8 mouse cellular contexts compared by ENCODE assay signal in the genomic region with DNA sequence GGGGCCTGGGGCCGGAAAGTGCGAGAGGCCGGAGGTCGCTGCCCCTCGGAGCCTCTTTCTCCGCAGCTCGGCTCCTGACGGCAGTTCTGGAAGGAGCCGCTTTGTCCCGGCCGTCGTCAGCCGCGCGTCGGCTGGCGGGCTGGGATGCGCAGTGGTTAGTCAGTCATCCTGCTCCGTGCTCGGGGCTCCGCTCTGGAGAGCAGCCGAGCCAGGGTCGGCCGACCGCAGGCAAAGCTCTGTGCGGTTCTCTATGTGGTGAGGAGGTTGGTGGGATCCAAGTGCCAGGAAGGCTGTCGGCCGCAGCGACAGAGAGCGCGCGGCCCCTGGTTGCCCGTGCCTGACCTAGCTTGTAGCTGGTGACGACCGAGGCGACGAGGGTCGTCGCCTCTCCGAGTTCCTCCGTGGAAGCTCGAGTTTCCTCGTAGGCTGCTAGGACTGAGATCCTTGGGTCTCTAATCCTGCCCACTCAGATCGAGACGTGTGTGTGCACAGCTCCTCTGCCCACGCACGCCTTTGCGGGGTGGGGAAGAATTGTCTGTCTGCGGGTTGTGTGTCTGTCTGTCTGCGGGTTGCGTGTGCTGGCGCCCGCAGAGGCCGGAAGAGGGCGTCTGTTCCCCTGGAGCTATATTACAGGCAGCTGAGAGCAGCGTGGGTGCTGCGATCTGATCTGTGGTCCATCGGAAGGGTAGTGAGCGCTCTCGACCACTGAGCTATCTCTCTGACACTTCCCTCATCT. TPM values are rescaled to one million over a fixed set of nuclear protein-coding genes. Genes with fewer than 3 reads are reported as not detected.
DNase-seq lines count a peak whose midpoint lies in the region; ATAC-seq and TF ChIP-seq lines count a peak whose summit lies in the region.

No protein-coding gene starts in this region.

- no peaks in the 10 kb centered on the region for H3K27me3 ChIP-seq in G1E (ENCODE audit: insufficient read depth, low read length)
- H3K27me3 ChIP-seq in heart, embryonic 14.5 days (ENCODE audit: control insufficient read depth, insufficient read depth, low read length) = no peaks in the 10 kb centered on the region

- H3K9me3 ChIP-seq in G1E (replicated peaks) = no peaks in the 10 kb centered on the region
- H3K9me3 ChIP-seq in heart, embryonic 14.5 days (ENCODE audit: control insufficient read depth, low read length) = no peaks in the 10 kb centered on the region

- peaks cover 31% of the 10 kb centered on the region for H3K4me1 ChIP-seq in G1E (ENCODE audit: insufficient read depth, low read depth, low read length)
- H3K4me1 ChIP-seq in heart, embryonic 14.5 days (ENCODE audit: control insufficient read depth in 2 of 2, insufficient read depth in 2 of 2, low read length in 2 of 2) = peaks cover 2 to 12% of the 10 kb centered on the region in 2 experiments; a peak in 3 of 4 replicates

- H3K4me3 ChIP-seq in G1E (ENCODE audit: low read depth, low read length) (peak overlapping the region; percentile 88), macrophage (ENCODE audit: inconsistent target) (peak overlapping the region; percentile 75)
- H3K4me3 ChIP-seq in heart, embryonic 14.5 days (ENCODE audit: control insufficient read depth in 1 of 2, insufficient read depth in 1 of 2, low read depth in 1 of 2, low read length in 2 of 2) = peak overlapping the region; percentile 92 to 97

- H3K79me2 ChIP-seq in macrophage (ENCODE audit: inconsistent target) = peaks cover 60% of the 10 kb centered on the region

- DNase-seq in CD4-positive, CD25-positive, alpha-beta regulatory T cell, adult 2 months (ENCODE audit: low read depth, low spot score) = peak; percentile 82
- peak; percentile 16 for DNase-seq in G1E (ENCODE audit: low spot score)
- peak; percentile 41 to 44 for DNase-seq in layer of hippocampus, postnatal 10 days (ENCODE audit: low spot score in 2 of 2)
- DNase-seq in right cerebral cortex, postnatal 4 days = peak; percentile 48
- no peak for DNase-seq in frontal cortex, postnatal 25 days (ENCODE audit: low spot score in 2 of 2)

- TF ChIP-seq CTCF in G1E (IDR thresholded peaks at IDR 0.05; ENCODE audit: low read depth, low read length) = no peak

- H3K36me3 ChIP-seq in G1E (replicated peaks) (peaks cover 11% of the 10 kb centered on the region), macrophage (ENCODE audit: inconsistent target) (no peaks in the 10 kb centered on the region)
- H3K36me3 ChIP-seq in heart, embryonic 14.5 days (ENCODE audit: control insufficient read depth, insufficient read depth, low read length) = no peaks in the 10 kb centered on the region

- H3K9ac ChIP-seq in heart, embryonic 14.5 days (ENCODE audit: low read length) = peak overlapping the region; percentile 90

- 2% methylated on average over 60 of the region's 60 CpGs for WGBS in heart, embryonic 14.5 days
- 3% methylated on average over 60 of the region's 60 CpGs for WGBS in macrophage (ENCODE audit: missing documents)

- peak overlapping the region; percentile 95 for H3K4me2 ChIP-seq in heart, embryonic 14.5 days (ENCODE audit: low read length)

- ATAC-seq in G1E (ENCODE audit: extremely low read depth, insufficient number of reproducible peaks, low FRiP score, poor library complexity, severe bottlenecking) = peak; percentile 36; the same call in 1 of the 2 replicates
- ATAC-seq in common myeloid progenitor, adult 5-6 weeks (replicated peaks; ENCODE audit: low read depth, poor library complexity, severe bottlenecking) = peak; percentile 57
- peak; percentile 52; the same call in 1 of the 2 replicates for ATAC-seq in heart, embryonic 14.5 days (ENCODE audit: insufficient number of reproducible peaks, insufficient read depth, low FRiP score, low read depth)

- peak overlapping the region; percentile 64 to 78 for H3K27ac ChIP-seq in heart, embryonic 14.5 days (replicated peaks in 1 of 2; ENCODE audit: control insufficient read depth in 1 of 2, insufficient read depth in 1 of 2, low read depth in 2 of 2, low read length in 2 of 2)
- peak overlapping the region; percentile 17; the same call in 1 of the 2 replicates for H3K27ac ChIP-seq in macrophage

RNA-seq across cellular contexts. Expression of gene Ramac, which starts 0.6 kb away (rescaled TPM):
- total RNA-seq in G1E (2014; fragmentation: Nextera tagmentation) = 41.5 and 47.5 TPM in 2 replicates
- 99.7 and 111 TPM in 2 replicates for total RNA-seq in G1E (2017)
- polyA plus RNA-seq in G1E (2012) = 19.8 and 29.4 TPM in 2 replicates
- 81.4 and 86.9 TPM in 2 replicates for total RNA-seq in common myeloid progenitor, adult 5-6 weeks (2017)
- polyA plus RNA-seq in heart, embryonic 14.5 days (2014; fragmentation: Nextera tagmentation; extraction: Ambion mirVana) = 75.8 and 86.9 TPM in 2 replicates
- 10 to 100 TPM; 52.3 to 58.1 TPM for total RNA-seq in layer of hippocampus, postnatal 10 days (2021)
- total RNA-seq in macrophage (2018; cell fraction: chromatin; rRNA removed) = 10 to 100 TPM in 15 of 26 experiments, 1 to 10 TPM in 11; 4.3 to 25.7 (median 10.7) TPM
- total RNA-seq in macrophage (2018; cell fraction: cytosol; rRNA removed) = 10 to 100 TPM; 32.2 to 80.8 (median 50.1) TPM
- total RNA-seq in macrophage (2018; cell fraction: nucleus; rRNA removed) = 10 to 100 TPM in 25 of 26 experiments, 1 to 10 TPM in 1; 8.9 to 41.5 (median 21.3) TPM
- polyA plus RNA-seq in macrophage (2018) = 53.6 to 89.0 TPM (median 71.9 TPM) in 3 replicates

RNA-seq across cellular contexts. Expression of gene 3110040N11Rik, which starts 26.0 kb away (rescaled TPM):
- total RNA-seq in G1E (2014; fragmentation: Nextera tagmentation) (27.5 and 37.4 TPM in 2 replicates), G1E (2017) (61.7 and 71.2 TPM in 2 replicates)
- polyA plus RNA-seq in G1E (2012) (20.8 and 23.6 TPM in 2 replicates), macrophage (2018) (23.4 to 27.6 TPM (median 24.6 TPM) in 3 replicates)
- 79.2 and 93.8 TPM in 2 replicates for total RNA-seq in common myeloid progenitor, adult 5-6 weeks (2017)
- 33.9 and 40.5 TPM in 2 replicates for polyA plus RNA-seq in heart, embryonic 14.5 days (2014; fragmentation: Nextera tagmentation; extraction: Ambion mirVana)
- 10 to 100 TPM; 30.8 to 37.8 TPM for total RNA-seq in layer of hippocampus, postnatal 10 days (2021)
- 10 to 100 TPM in 19 of 26 experiments, 1 to 10 TPM in 6, not detected in 1; 3.1 to 20.9 (median 12.7) TPM for total RNA-seq in macrophage (2018; cell fraction: chromatin; rRNA removed)
- 10 to 100 TPM; 12.1 to 31.2 (median 21.3) TPM for total RNA-seq in macrophage (2018; cell fraction: cytosol; rRNA removed)
- 10 to 100 TPM in 17 of 26 experiments, 1 to 10 TPM in 9; 4.1 to 19.5 (median 11.0) TPM for total RNA-seq in macrophage (2018; cell fraction: nucleus; rRNA removed)

RNA-seq across cellular contexts. Expression of gene Homer2, which starts 56.0 kb away (rescaled TPM):
- total RNA-seq in G1E (2014; fragmentation: Nextera tagmentation) = 24.6 and 35.9 TPM in 2 replicates
- 32.5 and 45.9 TPM in 2 replicates for total RNA-seq in G1E (2017)
- polyA plus RNA-seq in G1E (2012) = 37.3 and 50.6 TPM in 2 replicates
- 0.78 TPM in 2 replicates for total RNA-seq in common myeloid progenitor, adult 5-6 weeks (2017)
- 80.4 and 84.1 TPM in 2 replicates for polyA plus RNA-seq in heart, embryonic 14.5 days (2014; fragmentation: Nextera tagmentation; extraction: Ambion mirVana)
- total RNA-seq in layer of hippocampus, postnatal 10 days (2021) = 100 to 1,000 TPM in 1 of 2 experiments, 10 to 100 TPM in 1; 96.8 to 103 TPM
- under 1 TPM in 1 of 26 experiments, not detected in 25; 0.28 TPM for total RNA-seq in macrophage (2018; cell fraction: chromatin; rRNA removed)
- not detected for total RNA-seq in macrophage (2018; cell fraction: cytosol; rRNA removed)
- total RNA-seq in macrophage (2018; cell fraction: nucleus; rRNA removed) = not detected
- polyA plus RNA-seq in macrophage (2018) = not detected in 3 replicates

Comparison
In these comparisons a context has a peak if more than half of its experiments do, and no peak if none do; other contexts are left out.
1. DNase-seq: peak in CD4-positive, CD25-positive, alpha-beta regulatory T cell, adult 2 months (single experiment), G1E (single experiment), layer of hippocampus, postnatal 10 days (2 of 2) and right cerebral cortex, postnatal 4 days (single experiment); none in frontal cortex, postnatal 25 days (0 of 2).
2. RNA of gene Homer2, which starts 56.0 kb away (total RNA-seq): 96.8 to 103 TPM in layer of hippocampus, postnatal 10 days and 24.6 to 45.9 TPM in G1E; 0.78 TPM in common myeloid progenitor, adult 5-6 weeks; every median in the first group is over 10 times any median in the second.
3. Peak in every context shown above with its lines, with median percentiles within 50 percentile points of each other: ATAC-seq and H3K4me3 ChIP-seq.